Mouse (Mus musculus): Measurements from ENCODE around the gene Lrfn3.

DNA sequence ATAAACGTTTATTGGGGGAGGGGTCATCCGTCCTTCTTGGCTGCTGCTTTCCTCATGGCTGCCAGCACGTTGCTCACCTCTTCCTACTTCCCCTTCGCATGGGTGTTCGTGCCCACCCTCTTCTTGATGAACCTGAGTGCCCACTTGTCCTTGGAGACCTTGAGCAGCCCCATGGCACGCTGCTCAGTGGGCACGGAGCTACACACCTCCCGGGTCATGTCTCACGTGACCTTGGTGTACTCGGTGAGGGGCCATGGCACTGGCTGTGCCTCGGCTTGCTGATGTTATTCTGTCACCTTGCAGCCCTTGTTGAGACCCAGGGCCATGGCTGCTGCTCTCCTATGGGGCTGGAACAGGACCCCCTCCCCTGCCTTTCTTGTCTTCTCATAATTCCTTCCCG, 52.4 kb downstream of the Lrfn3 start:
- TF ChIP-seq CTCF (IDR thresholded peaks at IDR 0.05; ENCODE audit: borderline replicate concordance, control insufficient read depth, extremely low read depth, insufficient read depth, low read length, poor library complexity), result no peak
- TF ChIP-seq POLR2A (IDR thresholded peaks at IDR 0.05; ENCODE audit: control insufficient read depth, extremely low read depth, insufficient read depth, low read length, poor library complexity), result no peak

All from thymus, adult 2 months (tissue).